Mouse (Mus musculus): Measurements from ENCODE around the gene Gm42791. TPM values are rescaled to one million over a fixed set of nuclear protein-coding genes. Genes with fewer than 3 reads are reported as not detected.

Gene Gm42791
- total and polyA plus RNA-seq, 3 experiments, result 0.42 to 1.3 TPM; not detected in 1

DNA sequence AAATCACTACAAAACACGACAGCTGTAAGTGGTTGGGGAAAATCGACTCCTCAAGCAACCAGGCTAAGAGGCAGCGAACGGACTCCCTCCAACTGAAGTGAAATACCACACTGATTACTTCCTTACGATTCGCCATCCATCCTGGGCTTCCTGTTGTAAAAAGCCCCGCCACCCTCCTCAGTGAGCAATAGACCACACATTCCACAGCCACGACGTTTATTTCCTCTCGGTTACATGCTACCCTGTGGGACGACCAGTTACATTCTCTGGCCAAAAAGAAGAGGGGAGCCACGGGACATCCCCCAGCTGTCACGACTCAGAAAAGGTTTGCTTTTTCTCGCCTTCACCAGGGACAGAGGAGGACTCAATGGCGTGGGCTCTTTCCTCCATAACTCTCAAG is 44.9 kb downstream of the Gm42791 start:
- Histone ChIP-seq H3K36me3 (replicated peaks in 1 of 2; ENCODE audit: control insufficient read depth in 1 of 2, insufficient read depth in 1 of 2, low read length in 1 of 2) (no peaks in the 10 kb centered on the region), H3K9ac (ENCODE audit: insufficient read depth, low read depth) (no peak overlapping the region), H3K4me3 (replicated peaks in 1 of 3; ENCODE audit: low read depth in 2 of 3, low read length in 2 of 3, poor library complexity in 1 of 3) (no peak overlapping the region), H3K27ac (ENCODE audit: insufficient read depth, low read depth) (no peak overlapping the region), H3K4me2 (ENCODE audit: insufficient read depth, low read depth, poor library complexity, severe bottlenecking) (no peak overlapping the region), H3K4me1 (ENCODE audit: control insufficient read depth in 1 of 2, insufficient read depth in 2 of 2) (peaks cover 8 to 29% of the 10 kb centered on the region in 2 experiments), H3K27me3 (replicated peaks) (no peaks in the 10 kb centered on the region), H3K9me3 (replicated peaks; ENCODE audit: low read length) (peaks cover 9% of the 10 kb centered on the region), H3K79me2 (replicated peaks; ENCODE audit: control insufficient read depth, extremely low read depth, insufficient read depth, poor library complexity, severe bottlenecking) (no peaks in the 10 kb centered on the region)
- TF ChIP-seq CHD1 (IDR thresholded peaks at IDR 0.05; ENCODE audit: low read depth, low read length) (no peak), ELF1 (IDR thresholded peaks at IDR 0.05; ENCODE audit: low read depth, low read length) (no peak), RAD21 (IDR thresholded peaks at IDR 0.05; ENCODE audit: low read depth, low read length) (no peak), JUN (IDR thresholded peaks at IDR 0.05; ENCODE audit: insufficient read depth, low read depth, low read length) (no peak), MYC (IDR thresholded peaks at IDR 0.05; ENCODE audit: low read depth, low read length) (no peak), IRF4 (IDR thresholded peaks at IDR 0.05; ENCODE audit: low read depth, low read length) (no peak), MEF2A (IDR thresholded peaks at IDR 0.05; ENCODE audit: borderline replicate concordance, low read depth, low read length) (no peak), CHD2 (IDR thresholded peaks at IDR 0.05; ENCODE audit: low read length) (no peak), ZC3H11A (IDR thresholded peaks at IDR 0.05; ENCODE audit: low read depth, low read length) (no peak), ETS1 (conservative IDR thresholded peaks at IDR 0.05; ENCODE audit: low read depth, low read length) (no peak), ZKSCAN1 (IDR thresholded peaks at IDR 0.05; ENCODE audit: borderline replicate concordance, low read depth, low read length) (no peak), MAX (IDR thresholded peaks at IDR 0.05; ENCODE audit: low read length) (no peak), MXI1 (IDR thresholded peaks at IDR 0.05; ENCODE audit: low read depth, low read length) (no peak), KAT2A (IDR thresholded peaks at IDR 0.05; ENCODE audit: insufficient replicate concordance, low read length) (no peak), SIN3A (IDR thresholded peaks at IDR 0.05; ENCODE audit: low read length) (no peak), ZNF384 (IDR thresholded peaks at IDR 0.05; ENCODE audit: low read depth, low read length) (no peak), BHLHE40 (IDR thresholded peaks at IDR 0.05; ENCODE audit: low read depth, low read length) (no peak)
- in situ Hi-C loops (cut with MboI; ENCODE audit: low pct_ligation_motif_present, low pct_unique_long_range_greater_than_20kb, low sequenced_read_pairs) (loop anchor here (10.0 kb wide), 1 partner anchor 135 kb away; no protein-coding TSS in a partner anchor), dilution Hi-C loops (cut with MboI; ENCODE audit: extremely low pct_ligation_motif_present, extremely low pct_unique_long_range_greater_than_20kb, low sequenced_read_pairs) (no loop called here)
- no peak for DNase-seq (ENCODE audit: extremely low read depth)

DNA sequence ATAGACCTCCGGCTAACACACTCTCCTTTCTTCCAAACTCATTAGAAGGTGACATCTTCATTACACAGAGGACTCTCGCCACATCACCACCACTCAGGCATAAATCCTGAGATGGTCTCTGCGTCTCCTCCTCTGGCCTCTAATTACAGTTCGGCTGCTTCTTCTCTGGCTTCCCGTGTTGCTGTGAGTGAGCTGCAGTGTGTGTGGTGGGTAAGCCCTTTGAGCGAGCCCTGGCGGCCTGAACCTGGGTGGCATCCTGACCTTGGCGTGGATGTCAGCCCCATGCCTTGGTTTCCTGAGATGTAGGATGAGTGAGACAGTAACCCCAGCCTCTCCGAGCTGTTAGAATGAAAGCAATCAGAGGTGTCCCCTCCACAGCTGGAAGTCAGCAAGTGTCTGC is 46.4 kb downstream of the Gm42791 start:
- Histone ChIP-seq H3K4me2 (ENCODE audit: insufficient read depth, low read depth, poor library complexity, severe bottlenecking) (no peak overlapping the region), H3K27ac (ENCODE audit: insufficient read depth, low read depth) (no peak overlapping the region), H3K9me3 (replicated peaks; ENCODE audit: low read length) (peaks cover 6% of the 10 kb centered on the region), H3K9ac (ENCODE audit: insufficient read depth, low read depth) (no peak overlapping the region), H3K27me3 (replicated peaks) (no peaks in the 10 kb centered on the region), H3K36me3 (replicated peaks in 1 of 2; ENCODE audit: control insufficient read depth in 1 of 2, insufficient read depth in 1 of 2, low read length in 1 of 2) (no peaks in the 10 kb centered on the region), H3K79me2 (replicated peaks; ENCODE audit: control insufficient read depth, extremely low read depth, insufficient read depth, poor library complexity, severe bottlenecking) (no peaks in the 10 kb centered on the region), H3K4me1 (ENCODE audit: control insufficient read depth in 1 of 2, insufficient read depth in 2 of 2) (peaks cover 12 to 43% of the 10 kb centered on the region in 2 experiments), H3K4me3 (replicated peaks in 1 of 3; ENCODE audit: low read depth in 2 of 3, low read length in 2 of 3, poor library complexity in 1 of 3) (no peak overlapping the region)
- DNase-seq (ENCODE audit: extremely low read depth), result no peak
- in situ Hi-C loops (cut with MboI; ENCODE audit: low pct_ligation_motif_present, low pct_unique_long_range_greater_than_20kb, low sequenced_read_pairs), result no loop called here
- TF ChIP-seq MXI1 (IDR thresholded peaks at IDR 0.05; ENCODE audit: low read depth, low read length) (no peak), CHD1 (IDR thresholded peaks at IDR 0.05; ENCODE audit: low read depth, low read length) (no peak)
- dilution Hi-C loops (cut with MboI; ENCODE audit: extremely low pct_ligation_motif_present, extremely low pct_unique_long_range_greater_than_20kb, low sequenced_read_pairs), result no loop called here
